Mouse (Mus musculus) limb, embryonic 11.5 days (tissue): Measurements from ENCODE around the gene Fbln5. TPM values are rescaled to one million over a fixed set of nuclear protein-coding genes. Genes with fewer than 3 reads are reported as not detected.

Experiments used
- ATAC-seq: fragments of 200-750 bp; cut with Nextera tagmentation; 2 replicates; pipeline ENCODE4 v1.8.0; 2017; ENCODE audit warnings: low read depth; ENCODE audit not compliant: insufficient number of reproducible peaks, low FRiP score, low TSS enrichment
- DNase-seq: peaks from one replicate; pipeline ENCODE4 v3.0.0-alpha.2; 2015; ENCODE audit warnings: low spot score
- H3K27ac ChIP-seq: fragments of 300-500 bp; sonication (generic); replicated peaks from 2 replicates; pipeline ENCODE4 v1.5.1; 2014; ENCODE audit warnings: low read depth, mild to moderate bottlenecking, low read length
- H3K27me3 ChIP-seq: fragments of 300-500 bp; sonication (generic); 2 replicates; pipeline ENCODE4 v1.6.1; 2014; ENCODE audit warnings: mild to moderate bottlenecking, low read length, mixed read lengths; ENCODE audit not compliant: control insufficient read depth, insufficient read depth
- H3K36me3 ChIP-seq: fragments of 300-500 bp; sonication (generic); 2 replicates; pipeline ENCODE4 v1.6.1; 2014; ENCODE audit warnings: mild to moderate bottlenecking, low read length, moderate library complexity, mixed read lengths; ENCODE audit not compliant: control insufficient read depth, insufficient read depth
- H3K4me1 ChIP-seq: fragments of 300-500 bp; sonication (generic); 2 replicates; pipeline ENCODE4 v1.6.1; 2014; ENCODE audit warnings: low read length, mixed read lengths; ENCODE audit not compliant: control insufficient read depth, insufficient read depth
- H3K4me2 ChIP-seq: fragments of 300-500 bp; sonication (generic); 2 replicates; pipeline ENCODE4 v1.6.1; 2014; ENCODE audit warnings: low read depth, mild to moderate bottlenecking, moderate library complexity; ENCODE audit not compliant: severe bottlenecking
- H3K4me3 ChIP-seq: fragments of 300-500 bp; sonication (generic); 2 replicates; pipeline ENCODE4 v1.5.1; 2014; ENCODE audit warnings: low read depth, low read length
- H3K9ac ChIP-seq: fragments of 300-500 bp; sonication (generic); 2 replicates; pipeline ENCODE4 v1.6.1; 2014; ENCODE audit warnings: mild to moderate bottlenecking, low read length
- H3K9me3 ChIP-seq: fragments of 300-500 bp; sonication (generic); 2 replicates; pipeline ENCODE4 v1.6.1; 2016; ENCODE audit warnings: low read length; ENCODE audit not compliant: control insufficient read depth
- WGBS: fragments of 180-500 bp; shearing (Covaris S2); extraction: QIAGEN DNeasy Blood & Tissue Kit; methylation state at CpG from one replicate; pipeline ENCODE4 v1.1.7; 2014; 5-methylcytosine and 5-hydroxymethylcytosine counted together
- polyA plus RNA-seq: library from polyadenylated mRNA; unstranded; fragments of >200 nt; fragmentation: Nextera tagmentation; extraction: Ambion mirVana; gene quantifications from 2 replicates; pipeline ENCODE4 v1.2.1, GENCODE M21; 2014

Fbln5 gene
- polyA plus RNA-seq, 1 experiment from 2014 or later, result 15.9 TPM

DNA sequence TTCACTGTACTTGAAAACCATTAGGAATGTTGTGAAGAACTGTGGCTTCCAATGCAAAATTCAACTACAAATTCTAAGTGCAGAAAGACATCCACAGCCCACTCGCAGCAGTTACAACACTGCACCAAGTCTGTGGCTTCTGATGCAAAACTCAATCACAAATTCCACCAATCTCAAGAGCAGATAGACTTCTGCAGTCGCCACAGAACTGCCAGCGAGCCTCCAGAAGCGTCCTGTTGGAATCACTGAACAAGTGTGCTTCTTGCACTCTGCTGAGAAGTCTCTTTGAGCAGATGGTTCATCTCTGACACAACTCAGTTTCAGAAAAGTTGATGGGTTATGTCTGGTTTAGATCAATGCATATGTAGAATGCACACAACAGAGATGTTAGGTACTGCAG, 15.9 kb upstream of the Fbln5 start:
- H3K4me2 ChIP-seq, result no peak overlapping the region
- no peak overlapping the region for H3K27ac ChIP-seq
- no peak for ATAC-seq
- H3K36me3 ChIP-seq, result no peaks in the 10 kb centered on the region
- H3K4me3 ChIP-seq, result no peak overlapping the region
- WGBS, result 90% methylated on average over 4 of the region's 4 CpGs
- H3K9ac ChIP-seq, result no peak overlapping the region
- H3K9me3 ChIP-seq, result no peaks in the 10 kb centered on the region
- no peaks in the 10 kb centered on the region for H3K4me1 ChIP-seq
- no peak for DNase-seq
- no peaks in the 10 kb centered on the region for H3K27me3 ChIP-seq

DNA sequence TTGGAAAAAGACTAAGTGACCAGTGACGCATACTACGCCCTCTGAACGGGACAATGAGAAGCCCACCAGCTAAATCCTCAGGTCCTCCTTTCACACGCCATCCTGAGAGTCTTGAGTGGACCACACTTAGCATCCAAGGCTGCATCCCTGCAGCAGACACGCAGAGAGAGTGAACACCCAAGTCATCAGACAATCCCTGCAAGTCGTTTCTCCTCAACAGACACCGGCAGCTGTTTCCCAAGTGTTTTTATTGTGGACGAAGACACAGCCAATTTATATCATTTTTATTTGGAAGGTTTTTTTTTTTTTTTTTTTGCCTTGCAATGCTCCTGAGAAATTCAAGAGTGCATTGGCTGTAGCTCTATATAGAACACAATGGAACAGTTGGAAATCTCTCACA, 14.9 kb upstream of the Fbln5 start:
- Histone ChIP-seq H3K4me1 (no peaks in the 10 kb centered on the region), H3K4me3 (no peak overlapping the region), H3K4me2 (no peak overlapping the region), H3K9ac (no peak overlapping the region), H3K36me3 (no peaks in the 10 kb centered on the region), H3K27ac (no peak overlapping the region), H3K9me3 (no peaks in the 10 kb centered on the region), H3K27me3 (no peaks in the 10 kb centered on the region)
- WGBS, result 92% methylated on average over 8 of the region's 8 CpGs
- ATAC-seq, result no peak
- no peak for DNase-seq

DNA sequence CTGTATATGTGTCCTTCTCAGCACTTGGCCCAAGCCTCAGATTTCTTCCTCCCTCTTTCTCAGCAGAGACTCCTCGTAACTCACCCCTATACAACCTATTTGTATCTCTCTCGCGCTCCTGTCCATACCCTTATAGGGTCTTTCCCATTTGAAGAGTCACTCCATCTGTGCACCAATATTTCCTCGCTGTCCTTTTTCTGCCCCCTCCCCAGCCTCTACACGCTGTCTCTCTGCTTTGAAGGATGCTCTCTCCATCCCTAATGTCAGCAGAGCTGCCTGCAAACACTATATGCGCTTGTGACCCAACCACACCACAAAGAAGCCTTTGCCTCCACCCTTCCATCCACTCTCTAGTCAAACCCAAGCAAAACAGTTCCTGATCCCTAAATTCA, 14.3 kb upstream of the Fbln5 start:
- 89% methylated on average over 6 of the region's 6 CpGs for WGBS
- no peaks in the 10 kb centered on the region for H3K4me1 ChIP-seq

GRCm38 (mm10) chr12:101832179-101833114, 13.6 kb upstream of the Fbln5 start:
- no peak overlapping the region for H3K9ac ChIP-seq
- no peaks in the 10 kb centered on the region for H3K4me1 ChIP-seq
- no peaks in the 10 kb centered on the region for H3K36me3 ChIP-seq
- H3K27me3 ChIP-seq, result no peaks in the 10 kb centered on the region
- no peak for DNase-seq
- ATAC-seq, result no peak
- H3K9me3 ChIP-seq, result no peaks in the 10 kb centered on the region
- no peak overlapping the region for H3K4me3 ChIP-seq
- WGBS, result 80% methylated on average over 7 of the region's 7 CpGs
- H3K4me2 ChIP-seq, result no peak overlapping the region
- no peak overlapping the region for H3K27ac ChIP-seq

More for the DNA sequence above, 14.3 kb upstream of the Fbln5 start:
- Histone ChIP-seq H3K9me3 (no peaks in the 10 kb centered on the region), H3K36me3 (no peaks in the 10 kb centered on the region), H3K27me3 (no peaks in the 10 kb centered on the region), H3K9ac (no peak overlapping the region), H3K4me3 (no peak overlapping the region), H3K4me2 (no peak overlapping the region), H3K27ac (no peak overlapping the region)
- ATAC-seq (no peak), DNase-seq (no peak)

GRCm38 (mm10) chr12:101831221-101831620, 12.4 kb upstream of the Fbln5 start:
- 80% methylated on average over 4 of the region's 4 CpGs for WGBS
- ATAC-seq, result no peak
- H3K9ac ChIP-seq, result no peak overlapping the region

GRCm38 (mm10) chr12:101823161-101823560, 4.3 kb upstream of the Fbln5 start:
- ATAC-seq, result no peak
- Histone ChIP-seq H3K4me1 (no peaks in the 10 kb centered on the region), H3K9ac (no peak overlapping the region), H3K27ac (no peak overlapping the region), H3K9me3 (no peaks in the 10 kb centered on the region), H3K27me3 (no peaks in the 10 kb centered on the region), H3K4me2 (no peak overlapping the region), H3K4me3 (no peak overlapping the region), H3K36me3 (no peaks in the 10 kb centered on the region)
- DNase-seq, result no peak
- WGBS, result 83% methylated on average over 4 of the region's 4 CpGs

More at GRCm38 (mm10) chr12:101831221-101831620, 12.4 kb upstream of the Fbln5 start:
- H3K4me1 ChIP-seq, result no peaks in the 10 kb centered on the region
- no peaks in the 10 kb centered on the region for H3K27me3 ChIP-seq
- H3K9me3 ChIP-seq, result no peaks in the 10 kb centered on the region
- H3K4me2 ChIP-seq, result no peak overlapping the region
- H3K27ac ChIP-seq, result no peak overlapping the region
- DNase-seq, result no peak
- no peaks in the 10 kb centered on the region for H3K36me3 ChIP-seq
- H3K4me3 ChIP-seq, result no peak overlapping the region

GRCm38 (mm10) chr12:101821596-101821995, 2.7 kb upstream of the Fbln5 start:
- DNase-seq (no peak), ATAC-seq (no peak)
- no peaks in the 10 kb centered on the region for H3K36me3 ChIP-seq
- H3K27me3 ChIP-seq, result no peaks in the 10 kb centered on the region
- H3K4me1 ChIP-seq, result no peaks in the 10 kb centered on the region
- 32% methylated on average over 3 of the region's 3 CpGs for WGBS
- no peak overlapping the region for H3K27ac ChIP-seq
- no peak overlapping the region for H3K4me3 ChIP-seq
- H3K9me3 ChIP-seq, result no peaks in the 10 kb centered on the region
- no peak overlapping the region for H3K9ac ChIP-seq
- no peak overlapping the region for H3K4me2 ChIP-seq

GRCm38 (mm10) chr12:101819570-101819969, 715 bp upstream of the Fbln5 start:
- ATAC-seq, result 0 out of 2 replicates have a peak, but pooled peaks have one; percentile 15

More at GRCm38 (mm10) chr12:101819570-101819969, 715 bp upstream of the Fbln5 start:
- DNase-seq, result no peak
- no peaks in the 10 kb centered on the region for H3K9me3 ChIP-seq
- H3K9ac ChIP-seq, result peak overlapping the region; percentile 60
- no peaks in the 10 kb centered on the region for H3K36me3 ChIP-seq
- 36% methylated on average over 9 of the region's 9 CpGs for WGBS
- peak overlapping the region; percentile 87 for H3K4me2 ChIP-seq
- H3K27ac ChIP-seq, result no peak overlapping the region
- no peaks in the 10 kb centered on the region for H3K27me3 ChIP-seq
- 0 out of 2 replicates have a peak, but pooled peaks cover 2% of the 10 kb centered on the region for H3K4me1 ChIP-seq
- peak overlapping the region; percentile 44 for H3K4me3 ChIP-seq
